Mouse (Mus musculus): ENCODE data around the gene Pnkd.

DNA sequence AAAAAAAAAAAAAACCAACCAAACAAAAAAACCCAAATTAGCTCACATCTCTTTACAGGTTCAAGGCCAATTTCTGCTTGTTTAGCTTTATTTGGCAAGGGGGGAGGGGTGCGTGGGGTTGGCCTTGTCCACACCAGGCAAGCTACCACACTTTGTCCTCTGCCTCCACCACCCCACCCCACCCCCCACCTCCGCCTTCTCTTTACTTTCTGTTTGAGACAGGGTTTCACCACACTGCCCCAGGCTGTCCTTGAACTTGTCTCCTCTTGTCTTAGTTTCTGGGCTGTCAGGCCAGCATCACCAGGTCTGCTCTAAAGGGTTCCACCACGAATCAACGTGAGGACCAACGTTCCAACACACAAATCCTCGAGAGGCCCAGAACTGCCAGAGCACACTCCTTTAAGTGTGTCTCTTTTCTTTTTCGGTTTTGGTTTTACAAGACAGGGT lies 94.4 kb downstream of the Pnkd start:
- TF ChIP-seq CTCF (IDR thresholded peaks at IDR 0.05; ENCODE audit: low read depth) (no peak), EP300 (IDR thresholded peaks at IDR 0.05; ENCODE audit: low read depth) (no peak)

Measured in heart, postnatal 0 days (tissue).